Mouse (Mus musculus): Measurements from ENCODE around the gene Bcr. TPM values are rescaled to one million over a fixed set of nuclear protein-coding genes. Genes with fewer than 3 reads are reported as not detected.

The Bcr gene
- polyA plus RNA-seq, 1 experiment from 2014 or later = 7.5 TPM

GRCm38 (mm10) chr10:75137148-75137547 is 76.8 kb downstream of the Bcr start:
- Histone ChIP-seq H3K4me2 (no peak overlapping the region), H3K4me3 (no peak overlapping the region), H3K9ac (no peak overlapping the region), H3K27me3 (no peaks in the 10 kb centered on the region), H3K27ac (no peak overlapping the region), H3K4me1 (peaks cover 8% of the 10 kb centered on the region; the same call in 1 of the 2 replicates), H3K36me3 (peaks cover 86% of the 10 kb centered on the region), H3K9me3 (no peaks in the 10 kb centered on the region)
- no peak for ATAC-seq (ENCODE audit: insufficient number of reproducible peaks, low FRiP score, low TSS enrichment, low read depth)
- 75% methylated on average over 3 of the region's 3 CpGs for WGBS

GRCm38 (mm10) chr10:75145221-75145620 is 84.8 kb downstream of the Bcr start:
- H3K4me3 ChIP-seq = no peak overlapping the region
- no peaks in the 10 kb centered on the region for H3K9me3 ChIP-seq
- no peak overlapping the region for H3K9ac ChIP-seq
- H3K27ac ChIP-seq = no peak overlapping the region
- H3K4me2 ChIP-seq = no peak overlapping the region
- WGBS = 83% methylated on average over 17 of the region's 17 CpGs
- H3K4me1 ChIP-seq = no peaks in the 10 kb centered on the region
- H3K27me3 ChIP-seq = no peaks in the 10 kb centered on the region
- no peak for ATAC-seq (ENCODE audit: insufficient number of reproducible peaks, low FRiP score, low TSS enrichment, low read depth)
- peaks cover 82% of the 10 kb centered on the region for H3K36me3 ChIP-seq

- H3K36me3 ChIP-seq = peaks cover 77% of the 10 kb centered on the region
- H3K27ac ChIP-seq = no peak overlapping the region
- 88% methylated on average over 4 of the region's 4 CpGs for WGBS
- H3K9me3 ChIP-seq = no peaks in the 10 kb centered on the region
- no peak overlapping the region for H3K9ac ChIP-seq
- H3K27me3 ChIP-seq = no peaks in the 10 kb centered on the region
- H3K4me3 ChIP-seq = no peak overlapping the region
- no peak for ATAC-seq (ENCODE audit: insufficient number of reproducible peaks, low FRiP score, low TSS enrichment, low read depth)
- H3K4me1 ChIP-seq = peaks cover 1% of the 10 kb centered on the region; the same call in 1 of the 2 replicates
- H3K4me2 ChIP-seq = no peak overlapping the region
Observed at GRCm38 (mm10) chr10:75146001-75146400, 85.6 kb downstream of the Bcr start.

GRCm38 (mm10) chr10:75146619-75147018 is 86.2 kb downstream of the Bcr start:
- Histone ChIP-seq H3K27me3 (no peaks in the 10 kb centered on the region), H3K4me3 (no peak overlapping the region), H3K9ac (no peak overlapping the region), H3K4me1 (peaks cover 3% of the 10 kb centered on the region; the same call in 1 of the 2 replicates), H3K27ac (no peak overlapping the region), H3K9me3 (no peaks in the 10 kb centered on the region), H3K4me2 (no peak overlapping the region), H3K36me3 (peaks cover 72% of the 10 kb centered on the region)
- no peak for ATAC-seq (ENCODE audit: insufficient number of reproducible peaks, low FRiP score, low TSS enrichment, low read depth)
- WGBS = 84% methylated on average over 10 of the region's 10 CpGs

- WGBS = 39% methylated on average over 6 of the region's 6 CpGs
- H3K36me3 ChIP-seq = peaks cover 66% of the 10 kb centered on the region
- H3K27me3 ChIP-seq = no peaks in the 10 kb centered on the region
- no peak for ATAC-seq (ENCODE audit: insufficient number of reproducible peaks, low FRiP score, low TSS enrichment, low read depth)
- no peaks in the 10 kb centered on the region for H3K9me3 ChIP-seq
- no peak overlapping the region for H3K4me2 ChIP-seq
- H3K4me1 ChIP-seq = peaks cover 3% of the 10 kb centered on the region; the same call in 1 of the 2 replicates
- H3K4me3 ChIP-seq = no peak overlapping the region
- no peak overlapping the region for H3K27ac ChIP-seq
- no peak overlapping the region for H3K9ac ChIP-seq
Observed at GRCm38 (mm10) chr10:75148295-75148694, 87.9 kb downstream of the Bcr start.

GRCm38 (mm10) chr10:75150361-75150760 is 90.0 kb downstream of the Bcr start:
- ATAC-seq (ENCODE audit: insufficient number of reproducible peaks, low FRiP score, low TSS enrichment, low read depth) = no peak
- peaks cover 65% of the 10 kb centered on the region for H3K36me3 ChIP-seq
- 82% methylated on average over 5 of the region's 5 CpGs for WGBS
- H3K27me3 ChIP-seq = no peaks in the 10 kb centered on the region
- H3K9ac ChIP-seq = no peak overlapping the region
- H3K4me3 ChIP-seq = no peak overlapping the region
- H3K9me3 ChIP-seq = no peaks in the 10 kb centered on the region
- no peak overlapping the region for H3K27ac ChIP-seq
- H3K4me1 ChIP-seq = peaks cover 3% of the 10 kb centered on the region; the same call in 1 of the 2 replicates
- no peak overlapping the region for H3K4me2 ChIP-seq

- Histone ChIP-seq H3K9ac (no peak overlapping the region), H3K27ac (no peak overlapping the region), H3K36me3 (peaks cover 59% of the 10 kb centered on the region), H3K9me3 (no peaks in the 10 kb centered on the region), H3K4me1 (peaks cover 3% of the 10 kb centered on the region; the same call in 1 of the 2 replicates), H3K27me3 (no peaks in the 10 kb centered on the region), H3K4me3 (no peak overlapping the region), H3K4me2 (no peak overlapping the region)
- ATAC-seq (ENCODE audit: insufficient number of reproducible peaks, low FRiP score, low TSS enrichment, low read depth) = no peak
Observed at GRCm38 (mm10) chr10:75151311-75151710, 90.9 kb downstream of the Bcr start.

GRCm38 (mm10) chr10:75156835-75157234 is 96.4 kb downstream of the Bcr start:
- no peak overlapping the region for H3K27ac ChIP-seq
- H3K36me3 ChIP-seq = peaks cover 79% of the 10 kb centered on the region
- no peaks in the 10 kb centered on the region for H3K27me3 ChIP-seq
- no peak overlapping the region for H3K4me3 ChIP-seq
- no peaks in the 10 kb centered on the region for H3K9me3 ChIP-seq
- H3K4me1 ChIP-seq = no peaks in the 10 kb centered on the region
- 66% methylated on average over 6 of the region's 6 CpGs for WGBS
- no peak for ATAC-seq (ENCODE audit: insufficient number of reproducible peaks, low FRiP score, low TSS enrichment, low read depth)
- no peak overlapping the region for H3K9ac ChIP-seq
- no peak overlapping the region for H3K4me2 ChIP-seq

GRCm38 (mm10) chr10:75157713-75158112 is 97.3 kb downstream of the Bcr start:
- ATAC-seq (ENCODE audit: insufficient number of reproducible peaks, low FRiP score, low TSS enrichment, low read depth) = no peak
- Histone ChIP-seq H3K36me3 (peaks cover 81% of the 10 kb centered on the region), H3K9me3 (no peaks in the 10 kb centered on the region), H3K27me3 (no peaks in the 10 kb centered on the region), H3K4me3 (no peak overlapping the region), H3K27ac (no peak overlapping the region), H3K4me2 (no peak overlapping the region), H3K4me1 (no peaks in the 10 kb centered on the region), H3K9ac (no peak overlapping the region)
- WGBS = 89% methylated on average over 8 of the region's 8 CpGs

GRCm38 (mm10) chr10:75158356-75158755 is 98.0 kb downstream of the Bcr start:
- H3K4me2 ChIP-seq = no peak overlapping the region
- no peak overlapping the region for H3K9ac ChIP-seq
- H3K4me1 ChIP-seq = no peaks in the 10 kb centered on the region
- 75% methylated on average over 1 of the region's 1 CpGs for WGBS
- H3K27ac ChIP-seq = no peak overlapping the region
- no peaks in the 10 kb centered on the region for H3K9me3 ChIP-seq
- peaks cover 85% of the 10 kb centered on the region for H3K36me3 ChIP-seq
- H3K27me3 ChIP-seq = no peaks in the 10 kb centered on the region
- H3K4me3 ChIP-seq = no peak overlapping the region
- no peak for ATAC-seq (ENCODE audit: insufficient number of reproducible peaks, low FRiP score, low TSS enrichment, low read depth)

- 89% methylated on average over 10 of the region's 10 CpGs for WGBS
- H3K9ac ChIP-seq = no peak overlapping the region
- H3K4me1 ChIP-seq = no peaks in the 10 kb centered on the region
- H3K27me3 ChIP-seq = no peaks in the 10 kb centered on the region
- peaks cover 80% of the 10 kb centered on the region for H3K36me3 ChIP-seq
- no peak overlapping the region for H3K27ac ChIP-seq
- no peak overlapping the region for H3K4me3 ChIP-seq
- no peak for ATAC-seq (ENCODE audit: insufficient number of reproducible peaks, low FRiP score, low TSS enrichment, low read depth)
- no peak overlapping the region for H3K4me2 ChIP-seq
- H3K9me3 ChIP-seq = no peaks in the 10 kb centered on the region
Observed at GRCm38 (mm10) chr10:75160171-75160900, 99.9 kb downstream of the Bcr start.

- H3K4me1 ChIP-seq = 0 out of 2 replicates have a peak, but pooled peaks cover 3% of the 10 kb centered on the region
- 0 out of 2 replicates have a peak overlapping the region, but pooled peaks have one; percentile 29 for H3K27ac ChIP-seq
- no peak overlapping the region for H3K4me3 ChIP-seq
- peaks cover 65% of the 10 kb centered on the region for H3K36me3 ChIP-seq
- 66% methylated on average over 10 of the region's 10 CpGs for WGBS
- ATAC-seq (ENCODE audit: insufficient number of reproducible peaks, low FRiP score, low TSS enrichment, low read depth) = no peak
- H3K4me2 ChIP-seq = no peak overlapping the region
- H3K9me3 ChIP-seq = no peaks in the 10 kb centered on the region
- H3K27me3 ChIP-seq = no peaks in the 10 kb centered on the region
- H3K9ac ChIP-seq = no peak overlapping the region
Observed at GRCm38 (mm10) chr10:75165825-75166481, 105.6 kb downstream of the Bcr start.

Data from limb, embryonic 15.5 days (tissue).